Mouse (Mus musculus): ENCODE results near the gene Cnot6l. TPM values are rescaled to one million over a fixed set of nuclear protein-coding genes. Genes with fewer than 3 reads are reported as not detected.
A peak's percentile ranks its signal among the peaks of the same experiment; 100 is the strongest.

Cnot6l gene
- polyA plus RNA-seq, 1 experiment = 8.2 TPM

GRCm38 (mm10) chr5:96196547-96197052, 32.6 kb upstream of the Cnot6l start:
- TF ChIP-seq POLR2A (IDR thresholded peaks at IDR 0.05; ENCODE audit: borderline replicate concordance, extremely low read depth, low read depth, low read length) = no peak
- TF ChIP-seq CTCF (IDR thresholded peaks at IDR 0.05; ENCODE audit: insufficient read depth, low read length) = no peak
- WGBS = 46% methylated on average over 2 of the region's 2 CpGs
- no peak overlapping the region for H3K4me3 ChIP-seq (replicated peaks; ENCODE audit: extremely low read depth, low read depth, low read length)

DNA sequence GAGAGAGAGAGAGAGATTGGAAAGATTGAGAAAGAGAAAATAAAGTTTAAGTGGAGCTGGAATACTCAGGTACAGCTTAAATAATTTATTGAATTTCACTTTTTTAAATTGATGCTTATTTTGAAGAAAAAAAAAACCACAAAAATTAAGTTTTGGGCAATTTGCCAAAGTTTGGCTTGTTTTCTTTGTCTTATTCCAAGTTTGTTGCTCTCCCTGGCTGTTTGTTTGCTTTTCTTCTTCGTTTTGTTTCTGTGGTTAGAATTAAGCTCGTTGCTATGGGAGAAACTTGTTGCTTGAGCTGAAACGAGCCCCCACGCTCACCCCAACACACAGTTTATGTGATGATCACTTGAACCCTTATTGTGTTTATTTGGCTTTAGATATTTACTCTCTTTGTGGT, 27.3 kb upstream of the Cnot6l start:
- Histone ChIP-seq H3K4me1 (ENCODE audit: control insufficient read depth, insufficient read depth, low read length) (no peaks in the 10 kb centered on the region), H3K4me3 (replicated peaks; ENCODE audit: extremely low read depth, low read depth, low read length) (no peak overlapping the region)
- TF ChIP-seq CTCF (IDR thresholded peaks at IDR 0.05; ENCODE audit: insufficient read depth, low read length) = no peak
- TF ChIP-seq POLR2A (IDR thresholded peaks at IDR 0.05; ENCODE audit: borderline replicate concordance, extremely low read depth, low read depth, low read length) = no peak
- 32% methylated on average over 4 of the region's 4 CpGs for WGBS
- DNase-seq = no peak

More at GRCm38 (mm10) chr5:96196547-96197052, 32.6 kb upstream of the Cnot6l start:
- no peak for DNase-seq
- H3K4me1 ChIP-seq (ENCODE audit: control insufficient read depth, insufficient read depth, low read length) = no peaks in the 10 kb centered on the region

GRCm38 (mm10) chr5:96189761-96190160, 25.8 kb upstream of the Cnot6l start:
- H3K4me1 ChIP-seq (ENCODE audit: control insufficient read depth, insufficient read depth, low read length) = no peaks in the 10 kb centered on the region
- no peak for DNase-seq
- TF ChIP-seq CTCF (IDR thresholded peaks at IDR 0.05; ENCODE audit: insufficient read depth, low read length) (no peak), POLR2A (IDR thresholded peaks at IDR 0.05; ENCODE audit: borderline replicate concordance, extremely low read depth, low read depth, low read length) (no peak)
- no peak overlapping the region for H3K4me3 ChIP-seq (replicated peaks; ENCODE audit: extremely low read depth, low read depth, low read length)
- 95% methylated on average over 1 of the region's 1 CpGs for WGBS

- DNase-seq = no peak
- no peak for TF ChIP-seq POLR2A (IDR thresholded peaks at IDR 0.05; ENCODE audit: borderline replicate concordance, extremely low read depth, low read depth, low read length)
- no peak for TF ChIP-seq CTCF (IDR thresholded peaks at IDR 0.05; ENCODE audit: insufficient read depth, low read length)
- Histone ChIP-seq H3K4me1 (ENCODE audit: control insufficient read depth, insufficient read depth, low read length) (no peaks in the 10 kb centered on the region), H3K4me3 (replicated peaks; ENCODE audit: extremely low read depth, low read depth, low read length) (no peak overlapping the region)
- WGBS = 48% methylated on average over 2 of the region's 2 CpGs
These were observed 20.0 kb upstream of the Cnot6l start for GRCm38 (mm10) chr5:96183987-96184386.

GRCm38 (mm10) chr5:96183211-96183610, 19.2 kb upstream of the Cnot6l start:
- Histone ChIP-seq H3K4me1 (ENCODE audit: control insufficient read depth, insufficient read depth, low read length) (no peaks in the 10 kb centered on the region), H3K4me3 (replicated peaks; ENCODE audit: extremely low read depth, low read depth, low read length) (no peak overlapping the region)
- TF ChIP-seq POLR2A (IDR thresholded peaks at IDR 0.05; ENCODE audit: borderline replicate concordance, extremely low read depth, low read depth, low read length) (no peak), CTCF (IDR thresholded peaks at IDR 0.05; ENCODE audit: insufficient read depth, low read length) (no peak)
- WGBS = 79% methylated on average over 2 of the region's 2 CpGs
- DNase-seq = no peak

- no peak for DNase-seq
- no peak overlapping the region for H3K4me3 ChIP-seq (replicated peaks; ENCODE audit: extremely low read depth, low read depth, low read length)
- no peaks in the 10 kb centered on the region; the same call in 1 of the 2 replicates for H3K4me1 ChIP-seq (ENCODE audit: control insufficient read depth, insufficient read depth, low read length)
- no peak for TF ChIP-seq POLR2A (IDR thresholded peaks at IDR 0.05; ENCODE audit: borderline replicate concordance, extremely low read depth, low read depth, low read length)
- no peak for TF ChIP-seq CTCF (IDR thresholded peaks at IDR 0.05; ENCODE audit: insufficient read depth, low read length)
- 38% methylated on average over 11 of the region's 11 CpGs for WGBS
These were observed 12.9 kb upstream of the Cnot6l start for GRCm38 (mm10) chr5:96176879-96177358.

GRCm38 (mm10) chr5:96176121-96176520, 12.2 kb upstream of the Cnot6l start:
- WGBS = 23% methylated on average over 9 of the region's 9 CpGs
- no peak for DNase-seq
- H3K4me1 ChIP-seq (ENCODE audit: control insufficient read depth, insufficient read depth, low read length) = no peaks in the 10 kb centered on the region; the same call in 1 of the 2 replicates
- no peak for TF ChIP-seq POLR2A (IDR thresholded peaks at IDR 0.05; ENCODE audit: borderline replicate concordance, extremely low read depth, low read depth, low read length)
- TF ChIP-seq CTCF (IDR thresholded peaks at IDR 0.05; ENCODE audit: insufficient read depth, low read length) = no peak
- H3K4me3 ChIP-seq (replicated peaks; ENCODE audit: extremely low read depth, low read depth, low read length) = peak overlapping the region; percentile 49

DNA sequence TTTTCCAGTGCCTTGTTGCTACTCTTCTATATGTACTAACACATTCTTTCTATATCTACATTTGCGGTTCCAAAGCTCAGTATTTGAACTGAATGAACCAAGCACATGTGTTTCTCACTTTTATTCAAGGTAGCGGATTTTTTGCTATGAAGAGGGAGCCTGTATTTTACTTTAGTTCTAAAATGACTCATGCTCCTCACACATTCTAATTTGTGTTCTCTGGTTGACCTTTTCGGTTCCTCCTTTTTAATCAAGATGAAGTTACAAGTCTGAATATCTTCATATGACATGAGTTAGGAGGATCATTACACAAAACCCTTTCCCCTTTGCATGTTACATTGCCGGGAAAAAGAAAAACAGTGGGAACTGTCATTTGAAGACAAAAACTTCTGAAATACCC, 7.8 kb upstream of the Cnot6l start:
- H3K4me1 ChIP-seq (ENCODE audit: control insufficient read depth, insufficient read depth, low read length) = peaks cover 2% of the 10 kb centered on the region
- 85% methylated on average over 4 of the region's 4 CpGs for WGBS

GRCm38 (mm10) chr5:96170443-96170842, 6.5 kb upstream of the Cnot6l start:
- 47% methylated on average over 3 of the region's 3 CpGs for WGBS
- H3K4me3 ChIP-seq (replicated peaks; ENCODE audit: extremely low read depth, low read depth, low read length) = no peak overlapping the region
- DNase-seq = no peak
- H3K4me1 ChIP-seq (ENCODE audit: control insufficient read depth, insufficient read depth, low read length) = peaks cover 2% of the 10 kb centered on the region; the same call in 1 of the 2 replicates
- TF ChIP-seq CTCF (IDR thresholded peaks at IDR 0.05; ENCODE audit: insufficient read depth, low read length) = no peak
- no peak for TF ChIP-seq POLR2A (IDR thresholded peaks at IDR 0.05; ENCODE audit: borderline replicate concordance, extremely low read depth, low read depth, low read length)

More for the DNA sequence above, 7.8 kb upstream of the Cnot6l start:
- no peak for DNase-seq
- TF ChIP-seq CTCF (IDR thresholded peaks at IDR 0.05; ENCODE audit: insufficient read depth, low read length) (no peak), POLR2A (IDR thresholded peaks at IDR 0.05; ENCODE audit: borderline replicate concordance, extremely low read depth, low read depth, low read length) (no peak)
- no peak overlapping the region for H3K4me3 ChIP-seq (replicated peaks; ENCODE audit: extremely low read depth, low read depth, low read length)

DNA sequence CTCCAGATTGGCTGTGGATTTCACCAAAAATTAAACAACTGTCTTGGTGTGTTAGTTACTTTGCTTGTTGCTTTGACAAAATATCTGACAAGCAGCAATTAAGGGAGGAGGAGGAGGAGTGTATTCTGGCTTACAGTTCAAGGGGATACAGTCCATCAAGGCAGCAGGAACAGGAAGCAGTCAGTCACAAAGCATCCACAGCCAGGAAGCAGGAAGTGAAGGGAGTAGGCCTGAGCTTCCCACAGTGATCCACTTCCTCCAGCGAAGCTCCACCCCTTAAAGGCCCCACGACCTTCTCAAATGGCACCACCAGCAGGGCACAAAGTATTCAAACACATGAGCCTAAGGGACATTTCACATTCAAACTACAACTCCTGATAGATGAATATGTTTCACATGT, 2.8 kb upstream of the Cnot6l start:
- WGBS = 84% methylated on average over 2 of the region's 2 CpGs
- TF ChIP-seq CTCF (IDR thresholded peaks at IDR 0.05; ENCODE audit: insufficient read depth, low read length) (no peak), POLR2A (IDR thresholded peaks at IDR 0.05; ENCODE audit: borderline replicate concordance, extremely low read depth, low read depth, low read length) (no peak)
- Histone ChIP-seq H3K4me1 (ENCODE audit: control insufficient read depth, insufficient read depth, low read length) (peaks cover 9% of the 10 kb centered on the region), H3K4me3 (replicated peaks; ENCODE audit: extremely low read depth, low read depth, low read length) (no peak overlapping the region)
- DNase-seq = no peak
